Mouse (Mus musculus) lung, postnatal 4 days (tissue): Measurements from ENCODE around the gene Gm29776.

Experiments
- DNase-seq, 2 experiments: peaks; one replicate each; pipeline ENCODE4 v3.0.0; 2021

Gm29776 gene

DNA sequence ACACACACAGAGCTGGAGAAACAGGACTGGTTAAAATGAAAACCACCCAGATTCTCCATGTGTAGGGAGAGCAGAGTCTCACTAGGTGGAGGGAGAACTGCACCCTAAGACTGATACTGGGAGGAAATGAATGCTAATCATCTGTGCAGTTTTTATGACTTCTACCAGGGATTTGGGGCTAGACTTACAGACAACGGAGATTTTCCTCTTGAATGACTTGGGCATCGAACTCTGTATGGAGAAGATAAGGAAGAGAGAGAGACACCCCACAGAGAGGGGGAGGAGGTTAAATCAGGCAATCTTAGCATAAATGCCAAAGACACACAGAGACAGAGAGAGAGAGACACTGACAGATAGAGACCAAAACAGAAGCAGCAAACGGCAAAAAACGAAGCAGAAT is 50.7 kb downstream of the Gm29776 start:
- no peak for DNase-seq

DNA sequence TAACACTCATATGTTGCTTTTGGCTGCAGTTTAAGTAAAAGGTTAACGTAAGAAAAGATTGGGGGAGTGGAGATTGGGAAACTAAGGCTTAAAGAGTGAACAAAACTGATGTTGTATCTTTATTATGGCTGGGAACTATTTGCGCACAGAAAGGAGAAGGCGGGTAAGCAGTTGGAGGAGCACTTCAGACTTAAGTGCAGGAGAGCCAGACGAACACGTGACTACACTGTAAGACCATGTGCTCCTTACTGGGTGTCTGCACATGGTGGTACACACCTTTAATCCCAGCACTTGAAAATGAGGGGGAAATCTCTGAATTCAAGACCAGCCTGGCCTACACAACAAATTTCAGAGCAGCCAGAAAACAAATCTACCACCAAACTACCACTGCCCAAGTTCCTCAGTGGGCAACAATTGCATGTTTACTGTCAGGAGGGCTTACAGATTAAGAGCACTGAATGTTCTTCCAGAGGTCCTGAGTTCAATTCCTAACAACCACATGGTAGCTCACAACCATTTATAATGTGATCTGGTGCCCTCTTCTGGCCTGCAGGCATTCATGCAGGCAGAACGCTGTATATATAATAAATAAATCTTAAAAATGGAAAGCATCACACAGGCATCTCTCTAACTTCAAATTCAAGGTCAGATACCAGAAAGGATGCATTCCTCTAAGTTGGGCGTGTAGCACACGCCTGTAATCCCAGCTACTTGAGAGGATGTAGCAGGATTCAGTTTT is 51.6 kb downstream of the Gm29776 start:
- peak in 1 of 2 experiments; percentile 44 for DNase-seq

DNA sequence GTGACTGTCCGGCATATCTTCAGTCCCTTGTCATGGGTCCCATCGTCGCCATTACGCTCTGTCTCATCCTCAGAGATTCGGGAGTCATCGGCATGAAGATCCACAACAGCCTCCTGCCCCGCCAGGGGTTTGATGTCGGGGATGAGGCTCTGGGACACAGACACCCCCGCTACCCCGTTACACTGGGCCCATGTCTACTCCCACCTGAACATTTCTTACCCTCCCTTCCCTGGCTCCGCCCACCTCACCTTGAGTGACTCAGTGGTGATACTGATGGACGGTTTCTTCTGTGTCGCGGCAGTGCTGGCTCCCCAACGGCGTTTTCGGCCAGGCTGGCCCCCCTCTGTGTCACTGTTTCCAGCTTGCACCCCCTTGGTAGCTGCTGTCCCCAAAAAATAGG is 52.2 kb downstream of the Gm29776 start:
- peak in 1 of 2 experiments; percentile 23 for DNase-seq

DNA sequence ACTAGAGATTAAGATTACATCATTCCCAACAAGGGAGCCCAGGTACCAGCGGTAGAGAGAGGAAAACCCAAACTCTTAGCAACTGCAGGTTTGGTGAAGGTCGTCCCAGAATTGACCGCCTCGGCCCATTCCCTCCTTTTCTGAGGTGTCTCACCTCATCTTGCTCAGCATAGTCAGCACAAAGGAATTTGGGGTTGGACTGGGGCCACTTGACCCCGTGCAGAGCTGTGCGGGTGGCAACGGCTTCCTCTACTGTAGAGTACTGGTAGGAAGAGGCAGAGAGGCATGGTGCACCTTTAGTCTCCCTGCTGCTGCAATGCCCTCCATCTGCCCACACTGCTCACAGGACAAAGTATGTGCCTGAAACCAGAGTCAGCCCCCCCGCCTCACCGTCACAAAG is 54.3 kb downstream of the Gm29776 start:
- peak in 1 of 2 experiments; percentile 37 for DNase-seq

DNA sequence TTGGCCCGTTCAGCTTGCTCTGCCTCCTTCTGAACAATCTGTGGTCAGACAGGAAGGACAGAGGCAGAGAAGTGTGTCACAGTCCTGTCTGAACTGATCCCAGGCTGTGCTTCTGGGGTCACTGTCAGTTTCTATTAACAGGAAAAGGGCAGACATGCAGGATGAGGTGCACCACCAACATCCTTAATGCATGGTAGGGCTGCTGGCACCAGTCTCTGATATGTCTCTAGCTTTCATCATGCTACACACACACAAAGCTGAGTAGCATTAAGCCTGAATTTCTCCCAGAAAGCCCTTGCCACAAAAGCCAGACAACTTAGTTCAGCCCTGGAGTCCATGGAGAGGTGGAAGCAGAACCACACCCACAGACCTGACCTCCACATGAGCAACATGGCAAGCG is 55.6 kb downstream of the Gm29776 start:
- DNase-seq, result no peak
